ENCODE assay signal across 10 mouse cellular contexts in the genomic region with DNA sequence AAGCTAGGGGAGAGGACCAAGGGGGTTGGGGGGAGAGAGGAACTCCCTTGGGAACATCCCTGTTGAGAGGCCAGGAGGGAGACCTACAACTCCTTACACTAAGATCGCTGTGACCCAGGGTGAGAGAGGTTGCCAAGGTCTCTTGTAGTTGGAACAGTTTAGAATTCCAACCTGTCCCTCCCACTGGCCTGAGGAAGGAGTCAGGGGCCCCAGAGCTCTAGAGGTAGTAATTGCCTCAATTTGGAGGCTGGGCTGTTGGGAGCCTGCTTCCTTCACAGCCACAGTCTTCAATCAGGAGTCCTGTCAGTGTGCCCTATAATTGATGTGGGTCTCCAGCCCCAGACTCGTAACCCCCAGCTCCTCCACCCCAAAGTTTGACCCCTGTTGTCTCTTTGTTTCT. TPM values are rescaled to one million over a fixed set of nuclear protein-coding genes. Genes with fewer than 3 reads are reported as not detected.
A peak's percentile ranks its signal among the peaks of the same experiment; 100 is the strongest.
DNase-seq lines count a peak whose midpoint lies in the region; ATAC-seq and TF ChIP-seq lines count a peak whose summit lies in the region.
"Had no signal": no experiment of that assay in that cellular context is flagged by ENCODE, and none has a peak within 500 bp of the region (broad histone marks: within the 10 kb centered on the region; RNA-seq: fewer than 3 reads in every experiment).

No protein-coding gene starts in this region.

- TF ChIP-seq CTCF in liver, postnatal 0 days (IDR thresholded peaks at IDR 0.05; ENCODE audit: low read depth), result no peak
- no peak for TF ChIP-seq CTCF in thymus, adult 2 months (IDR thresholded peaks at IDR 0.05; ENCODE audit: borderline replicate concordance, control insufficient read depth, extremely low read depth, insufficient read depth, low read length, poor library complexity)

- TF ChIP-seq EP300 in liver, postnatal 0 days (IDR thresholded peaks at IDR 0.05; ENCODE audit: low read depth), result no peak

- H3K4me2 ChIP-seq in lung, embryonic 16.5 days (ENCODE audit: low read depth, low read length), result peak overlapping the region; percentile 9; the same call in 1 of the 2 replicates
- peak overlapping the region; percentile 47 for H3K4me2 ChIP-seq in forebrain, embryonic 15.5 days (replicated peaks)
- H3K4me2 ChIP-seq in limb, embryonic 14.5 days (replicated peaks; ENCODE audit: low read depth, low read length, severe bottlenecking), result peak overlapping the region; percentile 28; the same call in 1 of the 2 replicates
- H3K4me2 ChIP-seq in stomach, embryonic 15.5 days, result peak overlapping the region; percentile 26; the same call in 1 of the 2 replicates
- H3K4me2 ChIP-seq in liver, postnatal 0 days (ENCODE audit: low read depth, low read length), result no peak overlapping the region

- peaks cover 34% of the 10 kb centered on the region for H3K4me1 ChIP-seq in lung, embryonic 16.5 days (replicated peaks; ENCODE audit: control insufficient read depth, insufficient read depth, low read length)
- H3K4me1 ChIP-seq in forebrain, embryonic 15.5 days, result peaks cover 40% of the 10 kb centered on the region
- peaks cover 30% of the 10 kb centered on the region for H3K4me1 ChIP-seq in limb, embryonic 14.5 days (ENCODE audit: control insufficient read depth, insufficient read depth, low read length)
- peaks cover 21% of the 10 kb centered on the region for H3K4me1 ChIP-seq in stomach, embryonic 15.5 days
- peaks cover 18% of the 10 kb centered on the region for H3K4me1 ChIP-seq in liver, postnatal 0 days (ENCODE audit: insufficient read depth)
- H3K4me1 ChIP-seq in thymus, adult 2 months (replicated peaks; ENCODE audit: control insufficient read depth, insufficient read depth, low read length), result peaks cover 17% of the 10 kb centered on the region

- no peak for DNase-seq in lung, postnatal 14 days
- DNase-seq in limb, embryonic 14.5 days (ENCODE audit: low spot score), result no peak
- no peak for DNase-seq in liver, postnatal 0 days
- DNase-seq in left cerebral cortex, adult 8-10 months (ENCODE audit: low spot score in 2 of 2), result no peak
- no peak for DNase-seq in thymus, adult 2 months
- DNase-seq: kidney, postnatal 14 days; thymus, postnatal 4 days had no signal

- H3K36me3 ChIP-seq in lung, embryonic 16.5 days (ENCODE audit: control insufficient read depth, insufficient read depth, low read length), result no peaks in the 10 kb centered on the region
- no peaks in the 10 kb centered on the region for H3K36me3 ChIP-seq in forebrain, embryonic 15.5 days
- no peaks in the 10 kb centered on the region for H3K36me3 ChIP-seq in limb, embryonic 14.5 days (ENCODE audit: control insufficient read depth, insufficient read depth, low read length)
- H3K36me3 ChIP-seq in stomach, embryonic 15.5 days, result no peaks in the 10 kb centered on the region
- no peaks in the 10 kb centered on the region for H3K36me3 ChIP-seq in liver, postnatal 0 days (replicated peaks; ENCODE audit: insufficient read depth, low read length)
- H3K36me3 ChIP-seq in thymus, adult 2 months (ENCODE audit: control insufficient read depth, insufficient read depth, low read length), result no peaks in the 10 kb centered on the region

- H3K27ac ChIP-seq in lung, embryonic 16.5 days (ENCODE audit: low read length), result peak overlapping the region; percentile 33; the same call in 1 of the 2 replicates
- peak overlapping the region; percentile 64; the same call in 1 of the 2 replicates for H3K27ac ChIP-seq in forebrain, embryonic 15.5 days (replicated peaks)
- 0 out of 2 replicates have a peak overlapping the region, but pooled peaks have one; percentile 13 for H3K27ac ChIP-seq in limb, embryonic 14.5 days (replicated peaks; ENCODE audit: low read depth, low read length)
- H3K27ac ChIP-seq in stomach, embryonic 15.5 days, result peak overlapping the region; percentile 42; the same call in 1 of the 2 replicates
- no peak overlapping the region for H3K27ac ChIP-seq in liver, postnatal 0 days (ENCODE audit: low read depth)
- H3K27ac ChIP-seq in thymus, adult 2 months (ENCODE audit: control insufficient read depth, insufficient read depth, low read length), result no peak overlapping the region

- H3K9me3 ChIP-seq in lung, embryonic 16.5 days (ENCODE audit: control insufficient read depth, low read length), result peaks cover 4% of the 10 kb centered on the region; the same call in 1 of the 2 replicates
- H3K9me3 ChIP-seq in forebrain, embryonic 15.5 days, result no peaks in the 10 kb centered on the region
- H3K9me3 ChIP-seq in limb, embryonic 14.5 days (ENCODE audit: control insufficient read depth, low read length), result no peaks in the 10 kb centered on the region
- no peaks in the 10 kb centered on the region for H3K9me3 ChIP-seq in stomach, embryonic 15.5 days
- H3K9me3 ChIP-seq in liver, postnatal 0 days (ENCODE audit: low read length), result no peaks in the 10 kb centered on the region

- no peak for ATAC-seq in lung, embryonic 16.5 days (ENCODE audit: low read depth)
- no peak for ATAC-seq in forebrain, embryonic 15.5 days (replicated peaks)
- no peak for ATAC-seq in limb, embryonic 14.5 days (ENCODE audit: low FRiP score, low read depth)
- no peak for ATAC-seq in stomach, embryonic 15.5 days (ENCODE audit: insufficient read depth, low FRiP score, low read depth)
- ATAC-seq in liver, postnatal 0 days, result no peak

- H3K27me3 ChIP-seq in lung, embryonic 16.5 days (ENCODE audit: control insufficient read depth, insufficient read depth, low read depth, low read length), result no peaks in the 10 kb centered on the region
- no peaks in the 10 kb centered on the region for H3K27me3 ChIP-seq in forebrain, embryonic 15.5 days
- H3K27me3 ChIP-seq in limb, embryonic 14.5 days (ENCODE audit: control insufficient read depth, insufficient read depth, low read length), result no peaks in the 10 kb centered on the region
- H3K27me3 ChIP-seq in stomach, embryonic 15.5 days (replicated peaks), result no peaks in the 10 kb centered on the region
- H3K27me3 ChIP-seq in liver, postnatal 0 days (ENCODE audit: insufficient read depth, low read length), result peaks cover 24% of the 10 kb centered on the region
- peaks cover 15% of the 10 kb centered on the region for H3K27me3 ChIP-seq in thymus, adult 2 months (ENCODE audit: control insufficient read depth, insufficient read depth, low read length)

- H3K9ac ChIP-seq in lung, embryonic 16.5 days (ENCODE audit: low read length), result 0 out of 2 replicates have a peak overlapping the region, but pooled peaks have one; percentile 48
- H3K9ac ChIP-seq in forebrain, embryonic 15.5 days (replicated peaks), result peak overlapping the region; percentile 41; the same call in 1 of the 2 replicates
- no peak overlapping the region for H3K9ac ChIP-seq in limb, embryonic 14.5 days (ENCODE audit: low read depth, low read length, severe bottlenecking)
- no peak overlapping the region for H3K9ac ChIP-seq in stomach, embryonic 15.5 days
- no peak overlapping the region for H3K9ac ChIP-seq in liver, postnatal 0 days (replicated peaks)

- no peak overlapping the region for H3K4me3 ChIP-seq in lung, embryonic 16.5 days (ENCODE audit: low read length)
- 0 out of 2 replicates have a peak overlapping the region, but pooled peaks have one; percentile 18 for H3K4me3 ChIP-seq in forebrain, embryonic 15.5 days
- H3K4me3 ChIP-seq in limb, embryonic 14.5 days (replicated peaks; ENCODE audit: low read length), result no peak overlapping the region
- no peak overlapping the region for H3K4me3 ChIP-seq in stomach, embryonic 15.5 days (replicated peaks)
- H3K4me3 ChIP-seq in liver, postnatal 0 days (ENCODE audit: low read depth, low read length), result no peak overlapping the region
- no peak overlapping the region for H3K4me3 ChIP-seq in thymus, adult 2 months (ENCODE audit: control insufficient read depth, insufficient read depth, low read length)

- no peak for TF ChIP-seq POLR2A in limb, embryonic 14.5 days (IDR thresholded peaks at IDR 0.05; ENCODE audit: borderline replicate concordance, extremely low read depth, insufficient read depth, insufficient read length)
- no peak for TF ChIP-seq POLR2A in thymus, adult 2 months (IDR thresholded peaks at IDR 0.05; ENCODE audit: control insufficient read depth, extremely low read depth, insufficient read depth, low read length, poor library complexity)

- 9% methylated on average over 2 of the region's 2 CpGs for WGBS in lung, embryonic 16.5 days
- 6% methylated on average over 2 of the region's 2 CpGs for WGBS in forebrain, embryonic 15.5 days
- 3% methylated on average over 2 of the region's 2 CpGs for WGBS in limb, embryonic 14.5 days
- 18% methylated on average over 2 of the region's 2 CpGs for WGBS in stomach, embryonic 15.5 days
- WGBS in liver, postnatal 0 days (ENCODE audit: insufficient replicate concordance), result 45% methylated on average over 2 of the region's 2 CpGs
- 95% methylated on average over 2 of the region's 2 CpGs for WGBS in thymus, adult 2 months

RNA-seq across cellular contexts. Expression of a gene that starts 4.9 kb away (rescaled TPM):
- polyA plus RNA-seq in lung, embryonic 16.5 days (2015; fragmentation: Nextera tagmentation; extraction: Ambion mirVana), result 13.9 and 15.4 TPM in 2 replicates
- polyA plus RNA-seq in forebrain, embryonic 15.5 days (2015; fragmentation: Nextera tagmentation; extraction: Ambion mirVana), result 6.0 and 6.8 TPM in 2 replicates
- 11.6 and 13.3 TPM in 2 replicates for polyA plus RNA-seq in limb, embryonic 14.5 days (2012; rRNA removed)
- polyA plus RNA-seq in limb, embryonic 14.5 days (2014; fragmentation: Nextera tagmentation; extraction: Ambion mirVana), result 6.7 and 7.3 TPM in 2 replicates
- 6.3 and 6.5 TPM in 2 replicates for polyA plus RNA-seq in stomach, embryonic 15.5 days (2015; fragmentation: Nextera tagmentation; extraction: Ambion mirVana)
- polyA plus RNA-seq in liver, postnatal 0 days (2015; fragmentation: Nextera tagmentation; extraction: Ambion mirVana), result 1.4 and 1.5 TPM in 2 replicates
- total RNA-seq in left cerebral cortex, adult 8-10 months (2022), result 10 to 100 TPM; 25.2 to 34.7 (median 28.3) TPM
- polyA plus RNA-seq in thymus, adult 2 months (2012; rRNA removed), result 3.1 and 3.7 TPM in 2 replicates

RNA-seq across cellular contexts. Expression of a gene that starts 17.7 kb away (rescaled TPM):
- 69.4 and 72.2 TPM in 2 replicates for polyA plus RNA-seq in lung, embryonic 16.5 days (2015; fragmentation: Nextera tagmentation; extraction: Ambion mirVana)
- polyA plus RNA-seq in forebrain, embryonic 15.5 days (2015; fragmentation: Nextera tagmentation; extraction: Ambion mirVana), result 159 and 168 TPM in 2 replicates
- 34.9 and 45.0 TPM in 2 replicates for polyA plus RNA-seq in limb, embryonic 14.5 days (2012; rRNA removed)
- 50.6 and 67.9 TPM in 2 replicates for polyA plus RNA-seq in limb, embryonic 14.5 days (2014; fragmentation: Nextera tagmentation; extraction: Ambion mirVana)
- 39.0 and 42.4 TPM in 2 replicates for polyA plus RNA-seq in stomach, embryonic 15.5 days (2015; fragmentation: Nextera tagmentation; extraction: Ambion mirVana)
- polyA plus RNA-seq in liver, postnatal 0 days (2015; fragmentation: Nextera tagmentation; extraction: Ambion mirVana), result 4.1 and 5.5 TPM in 2 replicates
- 100 to 1,000 TPM in 3 of 4 experiments, 10 to 100 TPM in 1; 99.4 to 118 (median 105) TPM for total RNA-seq in left cerebral cortex, adult 8-10 months (2022)
- 10.3 and 11.9 TPM in 2 replicates for polyA plus RNA-seq in thymus, adult 2 months (2012; rRNA removed)

Comparison
In these comparisons a context has a peak if more than half of its experiments do, and no peak if none do; other contexts are left out.
1. H3K27ac ChIP-seq: peak in lung, embryonic 16.5 days (single experiment), forebrain, embryonic 15.5 days (single experiment), limb, embryonic 14.5 days (single experiment) and stomach, embryonic 15.5 days (single experiment); none in liver, postnatal 0 days (single experiment) and thymus, adult 2 months (single experiment).
2. H3K9ac ChIP-seq: peak in lung, embryonic 16.5 days (single experiment) and forebrain, embryonic 15.5 days (single experiment); none in limb, embryonic 14.5 days (single experiment), stomach, embryonic 15.5 days (single experiment) and liver, postnatal 0 days (single experiment).